33 mouse cellular contexts compared by ENCODE assay signal in genomic region chr4:57826272-57826671, GRCm38 (mm10).
"Had no signal": no experiment of that assay in that cellular context is flagged by ENCODE, and none has a peak within 500 bp of the region (broad histone marks: within the 10 kb centered on the region; RNA-seq: fewer than 3 reads in every experiment).

No protein-coding gene starts in this region.

- H3K4me3 ChIP-seq: limb, embryonic 10.5 days; limb, embryonic 12.5 days; limb, embryonic 13.5 days; limb, embryonic 15.5 days; liver, embryonic 12.5 days; liver, embryonic 13.5 days; liver, embryonic 15.5 days; lung, embryonic 15.5 days; megakaryocyte, embryonic 14.5 days; midbrain, embryonic 10.5 days; midbrain, embryonic 12.5 days; midbrain, embryonic 13.5 days; midbrain, embryonic 15.5 days; myocyte; neural tube, embryonic 12.5 days; neural tube, embryonic 13.5 days had no signal

- H3K9ac ChIP-seq: limb, embryonic 12.5 days; limb, embryonic 13.5 days; limb, embryonic 15.5 days; liver, embryonic 12.5 days; liver, embryonic 13.5 days; liver, embryonic 14.5 days; liver, embryonic 15.5 days; liver, postnatal 0 days; lung, embryonic 14.5 days; lung, embryonic 15.5 days; midbrain, embryonic 12.5 days; midbrain, embryonic 13.5 days; midbrain, embryonic 15.5 days; neural tube, embryonic 12.5 days; neural tube, embryonic 13.5 days had no signal

- H3K4me1 ChIP-seq: liver, embryonic 15.5 days had no signal

- H3K36me3 ChIP-seq: limb, embryonic 10.5 days; limb, embryonic 13.5 days; limb, embryonic 15.5 days; liver, embryonic 12.5 days; liver, embryonic 13.5 days; liver, embryonic 15.5 days; lung, embryonic 15.5 days; midbrain, embryonic 10.5 days; midbrain, embryonic 12.5 days; midbrain, embryonic 13.5 days; midbrain, embryonic 15.5 days; neural tube, embryonic 12.5 days; neural tube, embryonic 13.5 days had no signal

- H3K27ac ChIP-seq: limb, embryonic 10.5 days; limb, embryonic 12.5 days; limb, embryonic 13.5 days; limb, embryonic 15.5 days; liver, embryonic 12.5 days; liver, embryonic 13.5 days; liver, embryonic 14.5 days; liver, embryonic 15.5 days; lung, embryonic 15.5 days; macrophage; midbrain, embryonic 12.5 days; midbrain, embryonic 13.5 days; midbrain, embryonic 15.5 days; neural tube, embryonic 12.5 days; neural tube, embryonic 13.5 days had no signal

- H3K9me3 ChIP-seq: limb, embryonic 10.5 days; limb, embryonic 12.5 days; limb, embryonic 13.5 days; limb, embryonic 15.5 days; liver, embryonic 12.5 days; liver, embryonic 13.5 days; liver, embryonic 15.5 days; lung, embryonic 15.5 days; megakaryocyte, embryonic 14.5 days; midbrain, embryonic 10.5 days; midbrain, embryonic 12.5 days; midbrain, embryonic 13.5 days; midbrain, embryonic 15.5 days; neural tube, embryonic 12.5 days; neural tube, embryonic 13.5 days had no signal

- ATAC-seq: liver, embryonic 12.5 days; liver, postnatal 0 days; lung, postnatal 0 days; midbrain, embryonic 13.5 days; midbrain, embryonic 15.5 days; midbrain, embryonic 16.5 days had no signal

- DNase-seq: left cerebral cortex, postnatal 4 days; liver; liver, embryonic 13.5 days; liver, postnatal 0 days; lung, adult 18-20 months; lung, adult 2 months; lung, embryonic 14.5 days; lung, postnatal 10 days; lung, postnatal 14 days; lung, postnatal 36 days; lung, postnatal 4 days; midbrain, embryonic 14.5 days had no signal

- H3K27me3 ChIP-seq: limb, embryonic 12.5 days; limb, embryonic 13.5 days; limb, embryonic 15.5 days; liver, embryonic 12.5 days; liver, embryonic 13.5 days; liver, embryonic 15.5 days; lung, embryonic 15.5 days; midbrain, embryonic 15.5 days; neural tube, embryonic 12.5 days; neural tube, embryonic 13.5 days had no signal

- H3K4me2 ChIP-seq: limb, embryonic 12.5 days; limb, embryonic 13.5 days; limb, embryonic 15.5 days; liver, embryonic 11.5 days; liver, embryonic 12.5 days; liver, embryonic 13.5 days; liver, embryonic 15.5 days; lung, embryonic 14.5 days; lung, embryonic 15.5 days; midbrain, embryonic 11.5 days; midbrain, embryonic 12.5 days; midbrain, embryonic 13.5 days; midbrain, embryonic 15.5 days; neural tube, embryonic 12.5 days; neural tube, embryonic 13.5 days had no signal
